Mouse (Mus musculus): ENCODE measurements around the gene Hist1h2ad. TPM values are rescaled to one million over a fixed set of nuclear protein-coding genes. Genes with fewer than 3 reads are reported as not detected.
"Not testable (repeated sequence)": the region's sequence is repeated elsewhere in the genome, so short reads cannot be mapped to it uniquely, and the experiment has no call there.

Hist1h2ad gene
- polyA plus RNA-seq, 1 experiment from 2014 or later = 0.49 TPM

DNA sequence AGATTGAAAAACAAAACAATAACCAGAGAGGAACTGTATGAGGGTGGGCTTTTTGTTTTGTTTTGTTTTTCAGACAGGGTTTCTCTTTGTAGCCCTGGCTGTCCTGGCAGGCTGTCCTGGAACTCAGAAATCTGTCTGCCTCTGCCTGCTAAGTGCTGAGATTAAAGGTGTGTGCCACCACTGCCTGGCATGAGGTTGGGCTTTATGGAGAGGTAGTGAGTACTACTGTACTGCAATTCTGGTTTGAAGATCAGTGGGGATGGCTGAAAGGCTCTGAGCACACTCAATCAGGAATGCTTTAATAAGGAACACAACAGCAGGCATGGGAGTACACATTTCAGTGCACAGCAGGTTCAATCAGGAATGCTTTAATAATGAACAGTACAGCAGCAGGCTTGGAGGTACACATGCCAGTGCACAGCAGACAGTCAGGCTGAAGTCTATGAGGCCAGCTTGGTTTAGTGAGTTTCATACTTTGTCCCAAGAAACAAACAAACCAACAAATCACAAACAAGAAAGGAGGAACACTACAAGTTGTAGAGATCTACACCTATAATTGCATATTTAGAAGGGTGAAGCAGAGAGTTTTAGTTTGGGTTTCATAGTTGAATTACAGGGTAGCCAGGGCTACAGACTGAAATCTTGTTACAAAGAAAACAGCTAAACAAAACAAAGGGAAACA, 9.3 kb downstream of the Hist1h2ad start:
- Histone ChIP-seq H3K4me2 (replicated peaks; ENCODE audit: low read depth, low read length) (no peak overlapping the region; the same call in 1 of the 2 replicates), H3K36me3 (ENCODE audit: insufficient read depth, low read length) (no peaks in the 10 kb centered on the region), H3K9ac (replicated peaks; ENCODE audit: low read depth) (no peak overlapping the region), H3K27me3 (replicated peaks; ENCODE audit: insufficient read depth, low read length) (no peaks in the 10 kb centered on the region), H3K27ac (ENCODE audit: low read length) (no peak overlapping the region), H3K9me3 (ENCODE audit: low read length) (no peaks in the 10 kb centered on the region), H3K4me1 (ENCODE audit: insufficient read depth, low read depth, low read length) (peaks cover 10% of the 10 kb centered on the region), H3K4me3 (ENCODE audit: low read depth, low read length) (no peak overlapping the region)
- no peak for TF ChIP-seq CTCF (IDR thresholded peaks at IDR 0.05)
- TF ChIP-seq EP300 (IDR thresholded peaks at IDR 0.05) = no peak
- no peak for ATAC-seq
- DNase-seq (ENCODE audit: low spot score) = no peak

DNA sequence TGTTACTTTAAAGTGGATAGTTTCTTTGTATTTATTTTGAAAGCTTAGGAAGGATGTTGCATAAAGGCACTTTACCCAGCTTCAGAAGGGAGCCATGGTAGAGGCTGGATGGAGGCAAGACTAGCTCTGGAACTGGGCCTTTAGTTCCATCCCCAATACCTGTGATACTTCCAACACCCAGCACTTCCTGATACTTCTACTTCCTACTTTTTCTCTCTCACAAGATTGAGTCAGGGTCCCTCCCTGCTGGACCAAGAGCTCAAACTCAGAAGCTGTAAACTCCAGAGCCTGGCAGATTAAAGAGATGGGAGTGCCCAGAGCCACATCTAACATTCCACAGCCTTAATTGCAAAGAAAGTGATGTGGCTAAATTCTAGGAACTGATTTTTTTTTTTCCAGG, 10.2 kb downstream of the Hist1h2ad start:
- DNase-seq (ENCODE audit: low spot score) = peak; percentile 59
- H3K4me2 ChIP-seq (replicated peaks; ENCODE audit: low read depth, low read length) = peak overlapping the region; percentile 62
- peak overlapping the region; percentile 97 for H3K27ac ChIP-seq (ENCODE audit: low read length)
- peak overlapping the region; percentile 52 for H3K4me3 ChIP-seq (ENCODE audit: low read depth, low read length)
- no peaks in the 10 kb centered on the region for H3K27me3 ChIP-seq (replicated peaks; ENCODE audit: insufficient read depth, low read length)
- peak overlapping the region; percentile 58; the same call in 1 of the 2 replicates for H3K9ac ChIP-seq (replicated peaks; ENCODE audit: low read depth)
- H3K4me1 ChIP-seq (ENCODE audit: insufficient read depth, low read depth, low read length) = peaks cover 10% of the 10 kb centered on the region
- TF ChIP-seq EP300 (IDR thresholded peaks at IDR 0.05) (no peak), CTCF (IDR thresholded peaks at IDR 0.05) (no peak)
- ATAC-seq = no peak
- no peaks in the 10 kb centered on the region for H3K9me3 ChIP-seq (ENCODE audit: low read length)
- no peaks in the 10 kb centered on the region for H3K36me3 ChIP-seq (ENCODE audit: insufficient read depth, low read length)

DNA sequence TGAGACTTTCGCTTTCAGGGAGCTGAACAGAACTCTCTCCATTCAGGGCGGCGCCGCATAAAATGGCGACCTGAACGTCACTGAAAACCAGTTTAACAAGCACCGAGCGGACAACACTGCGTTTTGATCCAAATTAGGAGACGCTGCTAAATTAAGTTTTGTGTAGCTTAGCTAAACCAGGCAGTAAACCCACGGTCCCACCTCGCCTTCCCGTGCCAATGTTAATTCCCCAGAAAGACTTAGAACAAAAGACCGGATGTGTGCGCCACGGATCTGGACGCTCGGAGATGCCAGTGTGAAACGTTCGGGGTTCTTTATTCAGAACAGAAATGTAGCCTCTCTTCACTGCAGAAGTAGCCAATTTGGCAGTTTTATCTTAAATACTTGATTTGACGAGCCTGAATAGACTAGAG, 10.9 kb downstream of the Hist1h2ad start:
- ATAC-seq = peak; percentile 29
- Histone ChIP-seq H3K27ac (ENCODE audit: low read length) (peak overlapping the region; percentile 97), H3K9me3 (ENCODE audit: low read length) (no peaks in the 10 kb centered on the region), H3K4me3 (ENCODE audit: low read depth, low read length) (peak overlapping the region; percentile 52), H3K36me3 (ENCODE audit: insufficient read depth, low read length) (no peaks in the 10 kb centered on the region), H3K27me3 (replicated peaks; ENCODE audit: insufficient read depth, low read length) (no peaks in the 10 kb centered on the region), H3K4me2 (replicated peaks; ENCODE audit: low read depth, low read length) (peak overlapping the region; percentile 62), H3K9ac (replicated peaks; ENCODE audit: low read depth) (peak overlapping the region; percentile 58), H3K4me1 (ENCODE audit: insufficient read depth, low read depth, low read length) (peaks cover 10% of the 10 kb centered on the region)
- TF ChIP-seq EP300 (IDR thresholded peaks at IDR 0.05) = no peak
- under 1% methylated on average over 21 of the region's 21 CpGs for WGBS
- DNase-seq (ENCODE audit: low spot score) = peak; percentile 88

DNA sequence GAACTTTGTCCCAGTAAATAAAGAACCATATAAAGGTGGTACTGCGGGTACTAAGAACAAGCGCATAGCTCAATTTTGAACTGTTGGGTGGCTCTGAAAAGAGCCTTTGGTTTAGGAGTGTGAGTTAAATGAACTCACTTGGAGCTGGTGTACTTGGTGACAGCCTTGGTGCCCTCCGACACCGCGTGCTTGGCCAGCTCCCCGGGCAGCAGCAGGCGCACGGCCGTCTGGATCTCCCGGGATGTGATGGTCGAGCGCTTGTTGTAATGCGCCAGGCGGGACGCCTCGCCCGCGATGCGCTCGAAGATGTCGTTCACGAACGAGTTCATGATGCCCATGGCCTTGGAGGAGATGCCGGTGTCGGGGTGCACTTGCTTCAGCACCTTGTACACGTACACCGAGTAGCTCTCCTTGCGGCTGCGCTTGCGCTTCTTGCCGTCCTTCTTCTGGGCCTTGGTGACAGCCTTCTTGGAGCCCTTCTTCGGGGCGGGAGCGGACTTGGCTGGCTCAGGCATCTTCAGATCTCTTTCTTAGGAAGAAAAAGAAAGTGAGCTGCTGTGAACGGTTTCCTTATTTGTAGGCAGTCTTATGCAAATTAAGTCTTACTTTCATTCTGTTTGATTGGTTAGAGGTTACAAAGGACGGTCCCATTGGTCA, 11.4 kb downstream of the Hist1h2ad start:
- H3K9me3 ChIP-seq (ENCODE audit: low read length); H3K4me1 ChIP-seq (ENCODE audit: insufficient read depth, low read depth, low read length); H3K36me3 ChIP-seq (ENCODE audit: insufficient read depth, low read length); H3K27me3 ChIP-seq (replicated peaks; ENCODE audit: insufficient read depth, low read length): not testable (repeated sequence)
- Histone ChIP-seq H3K4me2 (replicated peaks; ENCODE audit: low read depth, low read length) (peak overlapping the region; percentile 62), H3K27ac (ENCODE audit: low read length) (peak overlapping the region; percentile 97), H3K4me3 (ENCODE audit: low read depth, low read length) (peak overlapping the region; percentile 52), H3K9ac (replicated peaks; ENCODE audit: low read depth) (peak overlapping the region; percentile 58)
- peak; percentile 70 for TF ChIP-seq EP300 (IDR thresholded peaks at IDR 0.05)
- DNase-seq (ENCODE audit: low spot score) (peak; percentile 98), ATAC-seq (peak; percentile 86)
- WGBS = under 1% methylated on average over 22 of the region's 36 CpGs

DNA sequence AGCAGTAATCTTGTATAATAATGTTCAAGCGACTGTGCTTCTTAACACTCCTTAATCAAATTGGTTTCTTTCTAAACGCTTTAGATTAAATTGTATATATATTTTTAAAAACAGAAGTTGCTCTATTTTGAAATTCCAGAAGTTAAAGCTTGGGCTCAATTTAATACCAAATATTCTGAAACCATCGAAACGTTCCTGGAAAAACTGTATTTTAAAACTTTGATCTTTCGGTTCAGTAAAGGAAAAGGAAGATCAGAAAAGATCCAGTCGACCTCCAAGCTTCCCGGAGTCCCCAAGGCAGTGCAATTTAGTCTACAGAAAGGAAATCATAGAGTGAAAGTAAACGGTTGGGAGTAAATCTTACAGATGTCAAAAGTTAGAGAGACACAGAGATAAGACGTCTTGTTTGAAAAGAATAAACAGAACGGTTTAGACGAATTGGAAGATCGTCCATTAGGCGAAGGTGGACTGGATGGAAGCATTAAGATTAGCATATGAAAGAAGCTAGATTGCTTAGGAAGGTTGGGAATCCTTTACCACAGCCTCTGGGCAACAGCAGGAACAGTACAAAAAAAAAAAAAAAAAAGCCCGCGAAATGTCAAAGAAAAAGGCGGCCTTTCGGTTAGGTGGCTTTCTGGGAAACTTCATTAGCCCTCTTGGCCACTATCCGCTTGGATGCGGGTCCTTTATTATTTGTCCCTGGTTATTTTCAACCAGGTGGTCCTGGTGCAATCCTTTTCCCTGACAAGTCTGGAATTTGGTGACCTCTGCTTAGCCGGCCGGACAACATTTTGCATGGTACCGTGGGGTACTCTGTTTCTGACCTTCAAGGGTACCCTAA, 12.1 kb downstream of the Hist1h2ad start:
- Histone ChIP-seq H3K36me3 (ENCODE audit: insufficient read depth, low read length) (no peaks in the 10 kb centered on the region), H3K27me3 (replicated peaks; ENCODE audit: insufficient read depth, low read length) (no peaks in the 10 kb centered on the region), H3K4me3 (ENCODE audit: low read depth, low read length) (peak overlapping the region; percentile 52), H3K27ac (ENCODE audit: low read length) (peak overlapping the region; percentile 92), H3K9me3 (ENCODE audit: low read length) (no peaks in the 10 kb centered on the region), H3K4me1 (ENCODE audit: insufficient read depth, low read depth, low read length) (peaks cover 10% of the 10 kb centered on the region), H3K4me2 (replicated peaks; ENCODE audit: low read depth, low read length) (peak overlapping the region; percentile 62), H3K9ac (replicated peaks; ENCODE audit: low read depth) (peak overlapping the region; percentile 46)
- ATAC-seq (no peak), DNase-seq (ENCODE audit: low spot score) (peak; percentile 60)
- WGBS = 3% methylated on average over 22 of the region's 22 CpGs
- no peak for TF ChIP-seq CTCF (IDR thresholded peaks at IDR 0.05)
- TF ChIP-seq EP300 (IDR thresholded peaks at IDR 0.05) = no peak

DNA sequence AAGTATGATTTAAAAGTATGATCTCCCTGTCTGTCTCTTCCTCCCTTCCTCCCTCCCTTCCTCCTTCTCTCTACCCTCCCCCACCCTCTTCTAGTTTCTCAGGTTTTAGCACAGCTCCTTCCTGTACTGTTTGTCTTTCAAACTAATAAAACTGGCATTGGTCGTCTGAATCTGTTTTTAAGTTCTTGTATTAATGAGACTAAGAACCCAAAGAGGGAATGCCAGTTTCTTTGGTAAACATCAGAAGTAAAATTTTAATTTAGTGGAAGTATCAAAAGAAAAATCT, 12.7 kb downstream of the Hist1h2ad start:
- Histone ChIP-seq H3K4me1 (ENCODE audit: insufficient read depth, low read depth, low read length) (peaks cover 10% of the 10 kb centered on the region), H3K9ac (replicated peaks; ENCODE audit: low read depth) (peak overlapping the region; percentile 46), H3K4me2 (replicated peaks; ENCODE audit: low read depth, low read length) (peak overlapping the region; percentile 62), H3K4me3 (ENCODE audit: low read depth, low read length) (peak overlapping the region; percentile 52; the same call in 1 of the 2 replicates), H3K36me3 (ENCODE audit: insufficient read depth, low read length) (no peaks in the 10 kb centered on the region), H3K27ac (ENCODE audit: low read length) (peak overlapping the region; percentile 92), H3K27me3 (replicated peaks; ENCODE audit: insufficient read depth, low read length) (no peaks in the 10 kb centered on the region), H3K9me3 (ENCODE audit: low read length) (no peaks in the 10 kb centered on the region)
- no peak for DNase-seq (ENCODE audit: low spot score)
- ATAC-seq = no peak
- no peak for TF ChIP-seq EP300 (IDR thresholded peaks at IDR 0.05)
- TF ChIP-seq CTCF (IDR thresholded peaks at IDR 0.05) = no peak
- WGBS = 3% methylated on average over 1 of the region's 1 CpGs

Data from lung, postnatal 0 days (tissue).